Mouse (Mus musculus): ENCODE results near the gene Gm49345. TPM values are rescaled to one million over a fixed set of nuclear protein-coding genes. Genes with fewer than 3 reads are reported as not detected.
"Not testable (repeated sequence)": the region's sequence is repeated elsewhere in the genome, so short reads cannot be mapped to it uniquely, and the experiment has no call there.

Gm49345 gene
- total RNA-seq (2021): 1 to 10 TPM; 1.0 to 1.9 TPM
- long read RNA-seq, experiment 1: 0 reads
- long read RNA-seq, experiment 2: 0 reads

DNA sequence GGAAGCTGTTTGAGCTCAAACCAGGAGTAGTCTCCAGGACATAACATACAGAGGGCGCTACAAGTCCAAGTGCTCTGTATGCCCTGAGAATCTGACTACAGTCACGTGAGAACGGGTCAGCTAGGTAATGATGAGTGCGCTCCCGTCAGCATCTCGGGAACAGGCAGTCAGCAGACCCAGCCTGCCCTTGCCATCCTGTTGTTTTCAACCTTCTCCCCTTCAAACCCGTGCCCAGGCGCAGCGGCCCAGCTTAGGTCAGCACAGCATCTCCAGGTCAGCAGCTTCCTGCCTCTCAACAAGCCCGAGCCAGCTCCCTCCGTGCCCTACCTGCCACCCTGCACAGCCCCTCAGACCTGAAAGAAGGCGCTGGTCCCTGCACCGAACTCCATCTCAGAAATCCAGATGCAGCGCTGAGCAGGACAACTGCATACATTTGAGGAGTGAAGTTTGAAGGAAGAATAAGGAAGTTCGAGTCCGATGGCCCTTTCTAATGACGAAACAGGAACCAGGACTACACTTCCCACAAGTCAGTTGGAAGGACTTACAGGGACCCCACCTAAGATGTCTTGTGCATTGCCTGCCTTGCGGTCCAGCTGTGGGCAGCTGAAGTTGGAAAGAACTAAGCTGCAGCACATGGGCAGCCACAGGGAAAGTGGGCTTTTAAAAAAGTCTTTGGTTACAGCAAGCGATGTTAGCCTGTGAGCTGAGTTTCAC, at the start of gene Gm49345, which contains the start of gene Zfp729a:
Gm49345 (minus strand) TSS at position 476 of the 714 bp plus-strand sequence.
Zfp729a (minus strand) TSS at position 498 of the 714 bp plus-strand sequence.
- peak; percentile 87 to 88 for DNase-seq

DNA sequence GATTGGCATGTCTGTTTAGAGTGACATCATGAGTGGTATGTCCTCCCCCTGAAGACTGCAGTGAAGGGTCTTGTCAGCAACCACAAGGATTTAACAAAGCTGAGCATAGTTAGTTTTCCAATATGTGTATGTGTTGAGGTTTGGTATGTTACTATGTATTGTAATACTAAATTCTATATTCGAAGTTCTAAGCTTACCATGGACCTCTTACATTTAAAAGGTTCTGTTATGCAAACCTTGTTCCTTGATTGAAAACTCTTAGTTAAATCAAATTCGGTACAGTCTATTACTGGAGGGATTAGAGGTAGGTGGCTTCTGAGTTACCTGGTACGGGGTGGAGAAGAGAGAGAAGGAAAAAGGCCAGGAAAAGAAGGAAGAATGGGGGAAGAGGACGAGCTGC, 49.4 kb upstream of the Gm49345 start, which contains the start of gene Zfp738:
Zfp738 (minus strand) TSS at position 101 of the 400 bp plus-strand sequence.
- DNase-seq: no peak

DNA sequence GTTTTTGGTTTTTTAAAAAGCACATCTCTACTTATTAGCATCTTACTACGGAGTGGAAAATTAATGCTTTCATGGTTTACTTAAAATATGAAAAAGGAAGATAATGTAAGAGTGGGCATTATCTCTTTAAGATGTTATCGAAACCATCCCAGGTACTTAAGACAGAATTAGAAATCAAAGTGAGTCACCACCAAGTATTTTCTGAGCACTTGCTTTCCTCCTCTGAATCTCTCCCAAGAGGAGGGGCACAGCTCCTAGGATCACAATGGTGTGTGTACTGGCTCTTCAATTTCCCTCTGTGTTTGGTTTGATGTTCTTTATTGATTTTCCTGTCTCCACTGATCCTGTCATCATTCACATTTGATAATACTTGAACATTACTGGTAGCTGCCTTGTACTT, 46.3 kb upstream of the Gm49345 start:
- DNase-seq: not testable (repeated sequence)

DNA sequence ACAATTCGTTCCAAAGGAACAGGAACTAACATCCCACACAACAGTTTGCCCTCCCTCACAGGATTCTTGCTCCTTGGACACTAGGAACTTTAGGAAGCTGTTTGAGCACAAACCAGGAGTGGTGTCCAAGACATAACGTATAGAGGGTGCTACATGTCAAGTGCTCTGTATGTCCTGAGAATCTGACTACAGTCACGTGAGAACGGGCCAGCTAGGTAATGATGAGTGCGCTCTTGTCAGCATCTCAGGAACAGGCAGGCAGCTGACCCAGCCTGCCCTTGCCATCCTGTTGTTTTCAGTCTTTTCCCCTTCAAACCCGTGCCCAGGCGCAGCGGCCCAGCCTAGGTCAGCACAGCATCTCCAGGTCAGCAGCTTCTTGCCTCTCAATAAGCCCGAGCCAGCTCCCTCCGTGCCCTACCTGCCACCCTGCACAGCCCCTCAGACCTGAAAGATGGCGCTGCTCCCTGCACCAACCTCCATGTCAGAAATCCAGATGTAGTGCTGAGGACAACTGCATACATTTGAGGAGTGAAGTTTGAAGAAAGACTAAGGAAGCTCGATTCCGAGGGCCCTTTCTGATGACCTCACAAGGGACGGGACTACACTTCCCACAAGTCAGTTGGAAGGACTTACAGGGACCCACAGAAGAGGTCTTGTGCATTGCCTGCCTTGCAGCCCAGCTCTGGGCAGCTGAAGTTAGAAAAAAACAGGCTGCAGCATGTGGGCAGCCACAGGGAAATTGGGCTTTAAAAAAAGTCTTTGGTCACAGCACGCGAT, 45.6 kb upstream of the Gm49345 start:
- DNase-seq: peak; percentile 87 to 89

DNA sequence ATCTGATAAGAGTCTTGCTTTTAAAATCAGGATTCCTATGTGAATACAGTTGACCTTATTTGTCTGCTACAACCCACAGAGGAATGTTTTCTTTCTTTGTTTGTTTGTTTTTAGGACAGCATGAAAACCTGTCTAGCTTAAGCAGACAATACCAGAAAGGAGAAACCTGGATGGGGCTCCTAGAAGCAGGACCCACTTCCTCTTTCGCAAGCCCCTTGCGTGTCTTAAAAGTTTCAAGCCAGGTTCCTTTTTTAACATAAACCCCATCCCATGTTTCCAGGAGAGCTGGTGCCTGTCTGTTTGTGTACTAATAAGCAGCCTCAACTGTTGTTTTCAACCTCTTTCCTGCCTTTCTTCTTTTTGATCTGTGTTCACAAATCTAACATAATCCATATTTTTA, 37.3 kb upstream of the Gm49345 start:
- no peak for DNase-seq

DNA sequence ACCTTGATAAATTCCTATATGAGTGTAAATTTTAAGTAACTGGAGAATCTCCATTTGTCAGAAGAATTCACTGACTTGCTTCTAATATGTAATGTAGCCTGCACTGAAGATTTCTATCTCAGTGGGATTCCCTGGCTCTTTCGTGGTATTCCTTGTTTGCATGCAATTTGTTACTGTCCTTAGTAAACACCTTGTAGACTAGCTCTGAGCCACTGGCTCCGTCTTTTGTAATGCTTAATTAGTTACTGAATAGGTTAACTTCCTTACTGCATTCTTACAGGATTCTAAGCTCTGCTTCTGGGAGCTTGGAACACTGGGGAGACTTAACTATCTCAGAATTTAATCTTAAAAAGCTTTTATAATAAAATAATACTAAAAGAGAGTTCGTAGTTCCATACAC, 14.9 kb upstream of the Gm49345 start:
- DNase-seq: no peak

DNA sequence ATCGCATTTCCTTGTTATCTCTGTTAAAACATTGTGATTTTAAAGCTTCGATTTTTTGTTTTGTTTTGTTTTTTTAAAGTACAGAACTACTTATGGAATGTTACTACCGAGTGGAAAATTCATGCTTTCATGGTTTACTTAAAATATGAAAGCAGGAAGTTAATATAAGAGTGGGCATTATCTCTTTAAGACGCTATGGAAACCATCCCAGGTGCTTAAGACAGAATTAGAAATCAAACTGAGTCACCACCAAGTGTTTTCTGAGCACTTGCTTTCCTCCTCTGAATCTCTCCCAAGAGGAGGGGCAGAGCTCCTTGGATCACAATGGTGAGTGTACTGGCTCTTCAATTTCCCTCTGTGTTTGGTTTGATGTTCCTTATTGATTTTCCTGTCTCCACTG, 27.5 kb downstream of the Gm49345 start:
- DNase-seq: no peak

DNA sequence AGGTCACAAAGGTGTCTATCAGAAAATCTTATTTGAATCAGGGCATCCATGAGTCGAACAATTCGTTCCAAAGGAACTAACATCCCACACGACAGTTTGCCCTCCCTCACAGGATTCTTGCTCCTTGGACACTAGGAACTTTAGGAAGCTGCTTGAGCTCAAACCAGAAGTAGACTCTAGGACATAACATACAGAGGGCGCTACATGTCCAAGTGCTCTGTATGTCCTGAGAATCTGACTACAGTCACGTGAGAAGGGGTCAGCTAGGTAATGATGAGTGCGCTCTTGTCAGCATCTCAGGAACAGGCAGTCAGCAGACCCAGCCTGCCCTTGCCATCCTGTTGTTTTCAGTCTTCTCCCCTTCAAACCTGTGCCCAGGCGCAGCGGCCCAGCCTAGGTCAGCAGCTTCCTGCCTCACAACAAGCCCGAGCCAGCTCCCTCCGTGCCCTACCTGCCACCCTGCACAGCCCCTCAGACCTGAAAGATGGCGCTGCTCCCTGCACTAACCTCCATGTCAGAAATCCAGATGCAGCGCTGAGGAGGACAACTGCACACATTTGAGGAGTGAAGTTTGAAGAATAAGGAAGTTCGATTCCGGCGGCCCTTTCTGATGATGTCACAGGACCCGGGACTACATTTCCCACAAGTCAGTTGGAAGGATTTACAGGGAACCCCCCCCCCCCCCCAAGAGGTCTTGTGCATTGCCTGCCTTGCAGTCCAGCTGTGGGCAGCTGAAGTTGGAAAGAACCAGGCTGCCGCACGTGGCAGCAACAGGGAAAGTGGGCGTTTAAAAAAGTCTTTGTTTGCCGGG, 28.3 kb downstream of the Gm49345 start, which contains the start of gene Zfp729b:
Zfp729b (minus strand) TSS at position 642 of the 811 bp plus-strand sequence.
- peak; percentile 90 to 91 for DNase-seq

DNA sequence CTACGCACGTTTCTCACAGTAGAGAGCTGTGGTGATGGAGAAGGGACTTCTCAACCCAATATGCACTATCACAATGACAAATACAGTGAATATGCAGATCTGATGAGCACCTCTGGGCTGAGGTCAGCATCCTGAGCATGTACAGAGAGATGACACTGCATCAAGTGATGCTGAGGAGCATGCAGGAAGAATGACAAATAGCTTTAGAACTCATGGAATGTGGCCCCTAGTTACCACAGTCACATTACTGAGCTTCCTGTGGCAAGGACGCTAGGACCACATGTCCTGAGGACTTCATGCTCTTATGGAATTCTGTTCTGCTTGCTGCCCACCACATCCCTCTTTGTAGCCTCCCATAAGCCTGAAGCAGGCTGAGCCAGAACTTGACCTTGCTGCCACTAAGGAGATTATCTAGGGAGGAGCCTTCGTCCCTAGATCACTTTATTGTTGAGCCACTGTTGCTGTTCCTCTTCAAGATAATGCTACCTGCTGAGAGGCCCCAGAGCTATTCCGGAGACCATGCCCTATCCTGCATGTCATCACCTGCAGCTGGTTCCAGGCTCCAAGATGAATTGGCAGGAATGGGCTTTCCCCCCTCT, 64.9 kb downstream of the Gm49345 start:
- DNase-seq: no peak

DNA sequence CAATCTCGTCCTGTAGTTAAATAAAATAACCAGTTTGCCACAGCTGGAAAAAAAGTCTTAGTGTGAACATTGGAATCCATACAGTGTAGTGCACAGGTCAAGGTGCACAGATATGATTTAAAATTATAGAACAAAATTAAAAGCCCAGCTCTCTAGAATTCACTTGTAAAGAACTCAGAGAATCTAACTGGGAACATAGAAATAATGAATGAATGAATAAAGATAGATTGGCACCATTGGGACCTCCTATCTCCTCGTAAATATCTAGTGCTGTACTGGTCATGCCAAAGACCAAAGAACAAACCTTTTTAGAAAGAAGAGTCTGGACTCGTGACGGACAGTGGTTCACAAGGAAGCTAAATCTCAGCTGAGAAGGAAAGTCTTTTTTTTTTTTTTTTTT, 83.8 kb downstream of the Gm49345 start, which contains the start of gene Zfp748:
Zfp748 (minus strand) TSS at position 101 of the 400 bp plus-strand sequence.
- no peak for DNase-seq

DNA sequence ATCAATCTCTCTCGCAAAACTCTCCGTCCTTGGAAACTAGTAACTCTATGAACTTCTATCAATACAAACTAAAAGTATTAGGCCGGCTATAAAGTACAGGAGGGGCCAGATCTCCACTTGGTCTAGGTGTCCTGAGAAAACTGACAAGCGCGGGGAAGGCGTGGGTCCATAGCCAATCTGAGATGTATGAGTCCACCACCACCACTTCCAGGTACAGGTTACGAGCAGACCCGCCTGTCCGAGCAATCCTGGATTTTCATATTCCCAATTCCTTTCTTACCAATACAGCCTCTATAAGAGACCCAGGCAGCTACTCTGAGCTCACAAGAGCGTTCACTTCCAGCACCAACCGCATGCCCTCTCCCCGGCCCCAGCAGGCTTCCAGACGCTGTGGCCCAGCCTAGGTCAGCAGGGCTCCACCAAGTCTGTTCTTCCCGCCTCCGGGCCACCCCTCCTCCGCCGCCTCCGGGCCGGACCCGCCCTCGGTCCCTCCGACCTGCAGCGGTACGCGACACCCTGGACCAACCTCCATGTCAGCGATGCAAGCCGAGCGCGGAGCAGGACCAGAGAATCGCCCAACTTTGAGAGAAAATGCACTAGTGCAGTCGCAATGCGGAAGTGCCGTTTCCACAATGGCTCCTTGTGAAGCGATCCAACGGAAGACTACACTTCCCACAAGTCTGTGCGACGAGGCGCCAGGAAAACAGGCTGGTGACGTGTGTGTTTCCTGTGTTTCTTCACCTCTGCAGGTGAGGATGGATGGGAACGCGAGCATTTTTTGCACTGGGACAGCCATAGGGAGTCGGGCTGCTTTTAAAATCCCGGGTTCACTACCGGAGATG, 84.8 kb downstream of the Gm49345 start:
- peak; percentile 84 to 87 for DNase-seq

DNA sequence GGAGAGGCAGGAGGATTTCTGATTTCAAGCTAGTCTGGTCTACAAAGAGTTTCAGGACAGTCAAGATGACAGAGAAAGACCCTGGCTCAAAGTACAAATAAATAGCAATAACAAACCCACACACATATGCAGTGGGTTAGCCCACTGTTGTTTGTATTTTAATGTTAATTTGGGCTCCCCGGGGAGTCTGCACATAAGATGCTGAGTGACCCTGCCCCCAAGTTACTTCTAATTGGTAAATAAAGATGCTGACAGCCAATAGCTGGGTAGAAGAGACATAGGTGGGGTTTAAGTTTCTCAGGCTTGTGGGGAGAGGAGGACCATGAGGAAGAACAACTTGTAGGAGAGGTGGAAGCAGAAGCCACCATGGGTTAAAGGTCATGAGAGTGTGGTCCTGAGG, 91.6 kb downstream of the Gm49345 start:
- DNase-seq: no peak

Other genes starting within 250 kb of the Gm49345 start
- 1 to 10 TPM; 4.5 to 4.8 TPM for gene Zfp429, start 237.9 kb downstream of the Gm49345 start, total RNA-seq (2021)
- 1 to 10 TPM in 1 of 2 experiments, under 1 TPM in 1; 0.79 to 1.7 TPM for gene Zfp459, start 216.4 kb downstream of the Gm49345 start, total RNA-seq (2021)
- gene Zfp874a, start 186.1 kb downstream of the Gm49345 start, total RNA-seq (2021): 10 to 100 TPM; 18.1 to 19.9 TPM
- 10 to 100 TPM; 17.1 to 20.0 TPM for gene Zfp874b, start 153.5 kb downstream of the Gm49345 start, total RNA-seq (2021)
- gene Zfp58, start 137.2 kb downstream of the Gm49345 start, total RNA-seq (2021): 10 to 100 TPM in 1 of 2 experiments, 1 to 10 TPM in 1; 7.9 to 10.5 TPM
- gene Gm26965, start 111.6 kb downstream of the Gm49345 start, total RNA-seq (2021): not detected
- gene Zfp87, start 111.6 kb downstream of the Gm49345 start, total RNA-seq (2021): 10 to 100 TPM; 22.0 to 23.3 TPM
- gene Zfp748, start 83.9 kb downstream of the Gm49345 start, total RNA-seq (2021): 10 to 100 TPM in 1 of 2 experiments, 1 to 10 TPM in 1; 8.3 to 10.2 TPM
- gene Zfp729b, start 28.1 kb downstream of the Gm49345 start, total RNA-seq (2021): 1 to 10 TPM; 7.5 to 7.7 TPM
- 1 to 10 TPM; 5.8 to 7.5 TPM for gene Zfp729a, start within 50 bp of the Gm49345 start, total RNA-seq (2021)
- 10 to 100 TPM in 1 of 2 experiments, 1 to 10 TPM in 1; 9.9 to 10.7 TPM for gene Zfp738, start 49.3 kb upstream of the Gm49345 start, total RNA-seq (2021)
- gene Zfp65, start 91.4 kb upstream of the Gm49345 start, total RNA-seq (2021): 10 to 100 TPM in 1 of 2 experiments, 1 to 10 TPM in 1; 8.2 to 12.0 TPM
- gene Zfp85, start 117.5 kb upstream of the Gm49345 start, total RNA-seq (2021): 1 to 10 TPM; 3.7 to 4.2 TPM
- gene Zfp493, start 141.9 kb upstream of the Gm49345 start, total RNA-seq (2021): 1 to 10 TPM; 1.7 to 3.5 TPM
- gene Zfp273, start 176.0 kb upstream of the Gm49345 start, total RNA-seq (2021): 1 to 10 TPM; 2.3 to 4.2 TPM
- 1 to 10 TPM; 2.7 to 3.8 TPM for gene Gm10037, start 193.3 kb upstream of the Gm49345 start, total RNA-seq (2021)
- gene BC048507, start 225.6 kb upstream of the Gm49345 start, total RNA-seq (2021): not detected